Mouse (Mus musculus) G1E-ER4 (cell line): ENCODE data around the gene Fbxw24. TPM values are rescaled to one million over a fixed set of nuclear protein-coding genes. Genes with fewer than 3 reads are reported as not detected.
"Not testable (repeated sequence)": the region's sequence is repeated elsewhere in the genome, so short reads cannot be mapped to it uniquely, and the experiment has no call there.

Experiments
- GATA1 ChIP-seq: IDR thresholded peaks from one replicate; pipeline ENCODE4 v1.8.0; 2012; ENCODE audit warnings: low read length, inconsistent platforms
- polyA plus RNA-seq: library from polyadenylated mRNA; stranded (reverse); fragments of >175 nt; gene quantifications from 2 replicates; pipeline ENCODE4 v1.2.3, GENCODE M21; 2012

Fbxw24 gene
- not detected in 2 replicates for polyA plus RNA-seq

DNA sequence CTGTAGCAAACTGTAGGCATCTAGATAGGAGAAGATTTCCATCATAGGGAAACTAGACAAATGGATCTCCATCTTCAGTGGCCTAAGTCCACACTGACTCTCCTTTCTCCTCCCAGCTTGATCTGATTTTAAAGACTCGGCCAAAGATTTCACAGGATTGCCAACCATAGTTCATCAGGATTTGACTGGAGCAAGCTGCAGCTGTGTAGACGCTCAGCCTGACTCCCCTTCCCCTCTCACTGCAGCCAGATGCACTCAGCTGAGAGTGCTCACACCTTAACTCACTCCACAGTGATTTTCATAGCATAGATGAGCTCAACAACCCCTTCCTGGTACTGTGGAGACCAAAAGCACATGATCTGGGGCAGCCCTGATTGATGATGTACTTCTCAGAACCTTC lies at the start of gene Fbxw24:
Gene Fbxw24, minus strand, starts transcription at position 101 of the 400 bp plus-strand sequence.
- TF ChIP-seq GATA1 = not testable (repeated sequence)

DNA sequence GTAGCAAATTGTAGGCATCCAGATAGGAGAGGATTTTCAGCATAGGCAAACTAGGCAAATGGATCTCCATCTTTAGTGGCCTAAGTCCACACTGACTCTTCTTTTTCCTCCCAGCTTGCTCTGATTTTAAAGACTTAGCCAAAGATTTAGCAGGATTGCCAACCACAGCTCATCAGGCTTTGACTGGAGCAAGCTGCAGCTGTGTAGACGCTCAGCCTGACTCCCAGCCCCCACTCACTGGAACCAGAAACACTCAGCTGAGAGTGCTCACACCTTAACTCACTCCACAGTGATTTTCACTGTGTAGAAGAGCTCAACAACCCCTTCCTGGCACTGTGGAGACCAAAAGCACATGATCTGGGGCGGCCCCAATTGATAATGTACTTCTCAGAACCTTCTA lies 38.7 kb upstream of the Fbxw24 start, which contains the start of gene Fbxw25:
Gene Fbxw25, minus strand, starts transcription at position 101 of the 400 bp plus-strand sequence.
- TF ChIP-seq GATA1 = not testable (repeated sequence)

DNA sequence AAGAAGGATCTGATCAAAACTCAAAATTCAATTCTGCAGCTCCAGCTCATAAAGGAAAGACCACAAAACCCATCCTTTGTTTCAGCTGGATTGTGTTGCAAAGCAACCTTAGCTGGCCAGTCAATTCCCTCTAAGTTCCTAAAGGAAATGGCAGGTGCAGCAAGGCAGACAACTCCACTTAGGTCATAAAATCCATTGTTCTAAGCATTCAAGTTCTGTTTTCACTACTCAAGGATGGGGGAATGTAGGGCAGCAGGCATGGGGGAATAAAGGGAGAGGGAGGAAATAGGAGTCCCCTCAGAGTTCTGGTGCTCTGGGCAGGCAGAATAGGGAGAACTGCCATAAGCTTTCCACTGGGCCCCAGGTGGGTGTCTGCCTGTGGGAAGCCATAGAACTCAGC lies 28.6 kb downstream of the Fbxw24 start:
- no peak for TF ChIP-seq GATA1

DNA sequence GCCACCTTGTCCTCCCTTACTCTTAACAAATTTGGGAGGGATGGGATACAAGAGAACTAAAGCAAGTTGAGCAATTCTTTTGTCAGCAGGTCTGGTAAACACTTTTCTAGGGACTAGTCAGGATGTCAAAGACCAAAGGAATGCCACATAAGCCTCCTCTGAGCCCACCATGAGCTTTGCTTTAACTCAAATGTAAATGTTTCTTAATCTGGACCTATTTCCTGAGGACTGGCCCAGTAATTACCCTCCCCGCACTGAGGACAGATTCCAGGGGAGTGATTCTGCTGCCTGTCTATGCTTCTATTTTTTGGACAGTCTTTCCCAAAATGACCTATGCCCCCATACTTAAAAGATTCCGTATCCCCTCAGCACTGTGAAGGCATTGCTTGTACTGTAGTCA lies 31.0 kb downstream of the Fbxw24 start:
- no peak for TF ChIP-seq GATA1

DNA sequence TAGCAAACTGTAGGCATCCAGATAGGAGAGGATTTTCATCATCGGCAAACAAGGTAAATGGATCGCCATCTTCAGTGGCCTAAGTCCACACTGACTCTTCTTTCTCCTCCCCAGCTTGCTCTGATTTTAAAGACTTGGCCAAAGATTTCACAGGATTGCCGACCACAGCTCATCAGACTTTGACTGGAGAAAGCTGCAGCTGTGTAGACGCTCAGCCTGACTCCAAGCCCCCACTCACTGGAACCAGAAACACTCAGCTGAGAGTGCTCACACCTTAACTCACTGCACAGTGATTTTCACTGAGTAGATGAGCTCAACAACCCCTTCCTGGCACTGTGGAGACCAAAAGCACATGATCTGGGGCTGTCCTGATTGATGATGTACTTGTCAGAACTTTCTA lies 57.7 kb downstream of the Fbxw24 start, which contains the start of gene Fbxw15:
Gene Fbxw15, minus strand, starts transcription at position 101 of the 400 bp plus-strand sequence.
- TF ChIP-seq GATA1 = not testable (repeated sequence)

DNA sequence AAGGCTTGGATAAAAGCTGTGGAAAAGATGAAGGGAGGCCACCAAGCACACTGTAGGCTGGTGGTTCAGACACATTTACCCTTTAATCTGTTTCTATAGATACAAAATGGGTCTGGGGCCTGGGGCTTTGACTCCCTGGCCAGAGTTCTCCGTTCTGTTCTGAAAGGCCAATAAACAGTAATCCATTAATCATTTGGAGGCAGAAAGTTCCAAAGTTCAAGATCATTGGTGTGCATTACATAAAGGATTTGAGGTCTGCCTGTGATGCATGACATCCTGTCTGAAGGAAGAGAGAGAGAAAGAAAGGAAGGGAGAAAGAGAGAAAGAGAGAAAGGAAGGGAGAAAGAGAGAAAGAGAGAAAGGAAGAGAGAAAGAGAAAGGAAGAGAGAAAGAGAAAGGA lies 60.3 kb downstream of the Fbxw24 start:
- no peak for TF ChIP-seq GATA1

DNA sequence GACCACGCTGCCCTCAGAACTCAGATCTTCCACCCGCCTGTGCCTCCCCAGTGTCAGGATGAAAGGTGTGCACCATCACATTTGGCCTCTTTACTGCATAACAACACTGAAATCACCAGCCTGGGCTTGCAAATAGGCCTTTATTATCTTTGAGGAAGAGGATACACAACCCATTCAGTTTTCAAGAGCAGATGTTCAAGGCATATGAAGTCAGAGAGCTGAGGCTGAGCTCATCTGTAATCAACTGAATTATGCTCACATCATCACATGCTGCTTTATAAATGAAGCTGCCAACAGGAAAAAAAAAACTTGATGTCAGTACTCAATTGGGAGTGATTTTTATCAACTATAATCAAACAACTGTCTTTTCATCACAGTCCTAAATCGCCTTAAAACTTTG lies 73.4 kb downstream of the Fbxw24 start:
- TF ChIP-seq GATA1 = no peak

Other genes starting within 250 kb of the Fbxw24 start
- not detected in 2 replicates for gene Fbxw22, start 221.8 kb downstream of the Fbxw24 start, polyA plus RNA-seq
- gene Fbxw16, start 176.9 kb downstream of the Fbxw24 start, polyA plus RNA-seq = not detected in 2 replicates
- gene Fbxw19, start 130.2 kb downstream of the Fbxw24 start, polyA plus RNA-seq = not detected in 2 replicates
- not detected in 2 replicates for gene Fbxw15, start 57.8 kb downstream of the Fbxw24 start, polyA plus RNA-seq
- not detected in 2 replicates for gene Fbxw25, start 38.6 kb upstream of the Fbxw24 start, polyA plus RNA-seq
- gene Fbxw18, start 76.6 kb upstream of the Fbxw24 start, polyA plus RNA-seq = not detected in 2 replicates
- not detected in 2 replicates for gene Fbxw26, start 120.0 kb upstream of the Fbxw24 start, polyA plus RNA-seq
- gene Fbxw27, start 164.6 kb upstream of the Fbxw24 start, polyA plus RNA-seq = not detected in 2 replicates
- not detected in 2 replicates for gene Spink8, start 186.2 kb upstream of the Fbxw24 start, polyA plus RNA-seq
- 5.8 and 23.3 TPM in 2 replicates for gene Nme6, start 206.7 kb upstream of the Fbxw24 start, polyA plus RNA-seq
- gene Camp, start 223.6 kb upstream of the Fbxw24 start, polyA plus RNA-seq = not detected in 2 replicates
- gene Cdc25a, start 249.5 kb upstream of the Fbxw24 start, polyA plus RNA-seq = 108 and 165 TPM in 2 replicates